Mouse (Mus musculus) heart, embryonic 12.5 days (tissue): ENCODE measurements at regions not wholly inside any gene's neighbourhood (a gene's known extent, or its start where the extent isn't known, plus 50 kb on each side); places are given as distances from the start of the nearest gene placed in this dataset.
"Not testable (repeated sequence)": the region's sequence is repeated elsewhere in the genome, so short reads cannot be mapped to it uniquely, and the experiment has no call there.

Experiments
- ATAC-seq: fragments of 200-750 bp; cut with Nextera tagmentation; 2 replicates; pipeline ENCODE4 v1.8.0; 2017; ENCODE audit warnings: moderate TSS enrichment, moderate library complexity; ENCODE audit not compliant: insufficient number of reproducible peaks, low FRiP score
- H3K27ac ChIP-seq: fragments of 300-500 bp; sonication (generic); 2 replicates; pipeline ENCODE4 v1.5.1; 2016; ENCODE audit warnings: mild to moderate bottlenecking, moderate library complexity; ENCODE audit not compliant: poor library complexity, severe bottlenecking
- H3K27me3 ChIP-seq: fragments of 300-500 bp; sonication (generic); replicated peaks from 2 replicates; pipeline ENCODE4 v1.6.1; 2016; ENCODE audit warnings: mild to moderate bottlenecking, moderate library complexity
- H3K36me3 ChIP-seq: fragments of 300-500 bp; sonication (generic); 2 replicates; pipeline ENCODE4 v1.6.1; 2016; ENCODE audit warnings: mild to moderate bottlenecking, moderate library complexity
- H3K4me1 ChIP-seq: fragments of 300-500 bp; sonication (generic); replicated peaks from 2 replicates; pipeline ENCODE4 v1.6.1; 2016; ENCODE audit warnings: mild to moderate bottlenecking
- H3K4me2 ChIP-seq: fragments of 300-500 bp; sonication (generic); 2 replicates; pipeline ENCODE4 v1.6.1; 2016; ENCODE audit warnings: mild to moderate bottlenecking, moderate library complexity
- H3K4me3 ChIP-seq: fragments of 300-500 bp; sonication (generic); 2 replicates; pipeline ENCODE4 v1.5.1; 2016; ENCODE audit warnings: mild to moderate bottlenecking
- H3K9ac ChIP-seq: fragments of 300-500 bp; sonication (generic); 2 replicates; pipeline ENCODE4 v1.6.1; 2016; ENCODE audit warnings: mild to moderate bottlenecking, moderate library complexity
- H3K9me3 ChIP-seq: fragments of 300-500 bp; sonication (generic); replicated peaks from 2 replicates; pipeline ENCODE4 v1.6.1; 2016; ENCODE audit warnings: mild to moderate bottlenecking, moderate library complexity
- WGBS: fragments of 180-500 bp; shearing (Covaris S2); methylation state at CpG from one replicate; pipeline ENCODE4 v1.1.7; 2016; 5-methylcytosine and 5-hydroxymethylcytosine counted together

DNA sequence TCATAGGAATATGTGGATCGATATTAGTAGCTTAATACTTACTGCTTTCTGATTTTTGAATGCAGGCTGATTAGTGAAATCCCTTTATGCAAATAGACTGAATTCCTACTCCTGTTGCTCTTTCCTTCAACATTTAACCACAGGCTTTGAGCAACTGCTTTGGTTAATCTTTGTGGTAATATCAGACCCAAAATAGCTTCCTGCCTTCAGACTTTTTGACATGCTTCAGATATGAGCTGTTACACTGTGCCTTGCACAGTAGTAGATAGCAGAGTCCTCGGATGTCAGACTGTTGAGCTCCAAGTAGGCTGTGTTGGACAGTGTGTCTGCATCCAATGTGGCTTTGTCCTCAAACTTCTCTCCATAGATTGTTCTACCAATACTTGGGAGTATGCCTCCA lies 1020.6 kb downstream of the Adam6a start:
- no peak overlapping the region for H3K4me3 ChIP-seq
- no peak for ATAC-seq
- 50% methylated on average over 2 of the region's 2 CpGs for WGBS
- H3K4me2 ChIP-seq: no peak overlapping the region
- no peaks in the 10 kb centered on the region for H3K4me1 ChIP-seq
- H3K36me3 ChIP-seq: no peaks in the 10 kb centered on the region
- H3K9me3 ChIP-seq: peaks cover 23% of the 10 kb centered on the region
- no peak overlapping the region for H3K9ac ChIP-seq
- no peaks in the 10 kb centered on the region for H3K27me3 ChIP-seq
- no peak overlapping the region for H3K27ac ChIP-seq

- Histone ChIP-seq H3K36me3 (no peaks in the 10 kb centered on the region), H3K9ac (no peak overlapping the region), H3K27ac (no peak overlapping the region), H3K27me3 (no peaks in the 10 kb centered on the region), H3K4me3 (no peak overlapping the region), H3K4me2 (no peak overlapping the region), H3K4me1 (no peaks in the 10 kb centered on the region), H3K9me3 (peaks cover 27% of the 10 kb centered on the region)
- no peak for ATAC-seq
- WGBS: 65% methylated on average over 1 of the region's 1 CpGs
Measured at GRCm38 (mm10) chr12:114583371-114583770, 1039.7 kb downstream of the Adam6a start.

DNA sequence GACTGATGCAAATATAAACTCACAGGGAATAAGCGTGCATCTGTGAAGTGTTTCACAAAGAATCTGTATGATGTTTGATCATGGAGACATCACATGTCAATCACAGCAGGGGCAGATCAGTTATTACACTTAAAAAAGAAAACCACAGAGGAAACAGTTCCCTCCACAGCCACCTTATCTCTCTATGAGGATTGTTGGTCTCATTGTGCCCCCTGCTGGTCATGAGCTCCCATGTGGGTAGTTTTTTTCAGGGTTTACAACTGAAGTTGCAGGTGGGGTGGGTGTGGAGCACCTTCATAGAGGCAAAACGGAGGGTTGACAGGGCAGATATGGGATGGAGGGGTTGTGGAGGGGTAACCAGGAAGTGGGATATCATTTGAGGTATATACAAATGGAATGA lies 1043.5 kb downstream of the Adam6a start:
- Histone ChIP-seq H3K4me3 (no peak overlapping the region), H3K9me3 (peaks cover 17% of the 10 kb centered on the region), H3K27me3 (no peaks in the 10 kb centered on the region), H3K4me1 (no peaks in the 10 kb centered on the region), H3K36me3 (no peaks in the 10 kb centered on the region), H3K9ac (no peak overlapping the region), H3K27ac (no peak overlapping the region), H3K4me2 (no peak overlapping the region)
- 50% methylated on average over 2 of the region's 2 CpGs for WGBS
- ATAC-seq: no peak

- H3K36me3 ChIP-seq: no peaks in the 10 kb centered on the region
- H3K4me2 ChIP-seq: no peak overlapping the region
- no peak overlapping the region for H3K9ac ChIP-seq
- WGBS: 63% methylated on average over 1 of the region's 1 CpGs
- H3K4me1 ChIP-seq: no peaks in the 10 kb centered on the region
- H3K27ac ChIP-seq: no peak overlapping the region
- peaks cover 14% of the 10 kb centered on the region for H3K9me3 ChIP-seq
- H3K4me3 ChIP-seq: no peak overlapping the region
- no peaks in the 10 kb centered on the region for H3K27me3 ChIP-seq
- ATAC-seq: no peak
Measured at GRCm38 (mm10) chr12:114597672-114598071, 1054.0 kb downstream of the Adam6a start.

- Histone ChIP-seq H3K27me3 (no peaks in the 10 kb centered on the region), H3K36me3 (no peaks in the 10 kb centered on the region), H3K4me3 (no peak overlapping the region), H3K27ac (no peak overlapping the region), H3K4me1 (no peaks in the 10 kb centered on the region), H3K4me2 (no peak overlapping the region), H3K9ac (no peak overlapping the region), H3K9me3 (peaks cover 14% of the 10 kb centered on the region)
- no peak for ATAC-seq
Measured at GRCm38 (mm10) chr12:114609171-114609570, 1065.5 kb downstream of the Adam6a start.

DNA sequence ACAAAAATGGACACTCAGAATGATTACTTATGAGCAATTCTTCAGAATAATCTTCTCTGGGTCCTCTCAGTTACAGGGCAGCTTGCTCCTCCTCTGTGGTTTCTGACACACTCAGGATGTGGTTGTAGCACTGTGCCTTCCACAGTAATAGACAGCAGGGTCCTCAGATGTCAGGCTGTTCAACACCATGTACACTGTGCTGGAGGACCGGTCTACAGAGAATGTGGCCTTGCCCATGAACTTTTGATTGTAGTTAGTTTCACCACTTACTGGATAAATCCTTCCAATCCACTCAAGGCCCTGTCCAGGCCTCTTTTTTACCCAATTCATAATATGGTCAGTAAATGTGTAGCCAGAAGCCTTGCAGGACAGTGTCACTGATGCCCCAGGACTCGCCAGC lies 1068.4 kb downstream of the Adam6a start:
- no peak overlapping the region for H3K4me3 ChIP-seq
- WGBS: 60% methylated on average over 2 of the region's 2 CpGs
- H3K4me2 ChIP-seq: no peak overlapping the region
- H3K27ac ChIP-seq: no peak overlapping the region
- H3K4me1 ChIP-seq: no peaks in the 10 kb centered on the region
- H3K27me3 ChIP-seq: no peaks in the 10 kb centered on the region
- H3K36me3 ChIP-seq: no peaks in the 10 kb centered on the region
- ATAC-seq: no peak
- H3K9ac ChIP-seq: no peak overlapping the region
- peaks cover 23% of the 10 kb centered on the region for H3K9me3 ChIP-seq

GRCm38 (mm10) chr12:114615179-114615578 lies 1071.5 kb downstream of the Adam6a start:
- Histone ChIP-seq H3K4me2 (no peak overlapping the region), H3K36me3 (no peaks in the 10 kb centered on the region), H3K9ac (no peak overlapping the region), H3K9me3 (peaks cover 37% of the 10 kb centered on the region), H3K4me3 (no peak overlapping the region), H3K27ac (no peak overlapping the region), H3K27me3 (no peaks in the 10 kb centered on the region), H3K4me1 (no peaks in the 10 kb centered on the region)
- ATAC-seq: no peak
- WGBS: 46% methylated on average over 3 of the region's 3 CpGs

DNA sequence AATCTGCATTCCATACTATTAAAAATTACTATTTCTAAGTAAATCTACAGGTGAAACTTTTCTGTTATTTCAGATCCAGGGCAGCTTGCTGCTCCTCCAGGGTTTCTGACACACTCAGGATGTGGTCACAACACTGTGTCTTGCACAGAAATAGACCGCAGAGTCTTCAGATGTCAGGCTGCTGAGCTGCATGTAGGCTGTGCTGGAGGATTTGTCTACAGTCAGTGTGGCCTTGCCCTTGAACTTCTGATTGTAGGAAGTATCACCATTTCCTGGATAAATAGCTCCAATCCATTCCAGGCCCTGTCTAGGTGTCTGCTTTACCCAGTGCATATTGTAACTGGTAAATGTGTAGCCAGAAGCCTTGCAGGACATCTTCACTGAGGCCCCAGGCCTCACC lies 1072.0 kb downstream of the Adam6a start:
- Histone ChIP-seq H3K4me3 (no peak overlapping the region), H3K9me3 (peaks cover 32% of the 10 kb centered on the region), H3K9ac (no peak overlapping the region), H3K4me1 (no peaks in the 10 kb centered on the region), H3K4me2 (no peak overlapping the region), H3K27ac (no peak overlapping the region), H3K36me3 (no peaks in the 10 kb centered on the region), H3K27me3 (no peaks in the 10 kb centered on the region)
- 70% methylated on average over 1 of the region's 1 CpGs for WGBS
- ATAC-seq: no peak

DNA sequence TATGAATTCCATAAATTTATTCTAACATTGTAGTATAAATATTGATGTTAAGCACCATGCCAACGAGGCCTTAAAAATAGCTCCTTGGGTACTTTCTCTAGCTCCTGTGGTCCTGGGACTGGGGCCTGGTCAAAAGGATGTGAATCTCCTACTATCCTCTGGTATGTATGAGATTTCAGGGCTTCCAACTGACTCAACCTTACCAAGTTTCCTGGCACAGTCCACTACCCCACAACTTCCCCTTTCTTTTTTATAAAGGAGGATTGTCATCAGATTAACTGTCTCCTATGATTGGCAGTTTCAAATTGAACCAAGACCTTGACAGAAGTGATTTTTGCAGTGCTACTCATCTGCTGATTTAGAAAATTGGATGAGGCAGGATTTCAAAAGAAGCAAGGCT lies 1097.4 kb downstream of the Adam6a start:
- no peak for ATAC-seq
- Histone ChIP-seq H3K36me3 (no peaks in the 10 kb centered on the region), H3K27me3 (no peaks in the 10 kb centered on the region), H3K27ac (no peak overlapping the region), H3K9ac (no peak overlapping the region), H3K4me2 (no peak overlapping the region), H3K9me3 (peaks cover 8% of the 10 kb centered on the region; the same call in 1 of the 2 replicates), H3K4me1 (no peaks in the 10 kb centered on the region), H3K4me3 (no peak overlapping the region)
- WGBS: 61% methylated on average over 1 of the region's 1 CpGs

- ATAC-seq: no peak
- 73% methylated on average over 3 of the region's 3 CpGs for WGBS
Measured at GRCm38 (mm10) chr12:114646372-114646771, 1102.7 kb downstream of the Adam6a start.

GRCm38 (mm10) chr12:114650432-114651101 lies 1106.9 kb downstream of the Adam6a start:
- 74% methylated on average over 1 of the region's 1 CpGs for WGBS
- H3K27ac ChIP-seq, H3K4me1 ChIP-seq, H3K4me3 ChIP-seq, H3K9ac ChIP-seq, H3K27me3 ChIP-seq, H3K36me3 ChIP-seq, H3K4me2 ChIP-seq, ATAC-seq: not testable (repeated sequence)
- peaks cover 10% of the 10 kb centered on the region; the same call in 1 of the 2 replicates for H3K9me3 ChIP-seq

More at GRCm38 (mm10) chr12:114646372-114646771, 1102.7 kb downstream of the Adam6a start:
- Histone ChIP-seq H3K27ac (no peak overlapping the region), H3K4me1 (no peaks in the 10 kb centered on the region), H3K4me2 (no peak overlapping the region), H3K27me3 (no peaks in the 10 kb centered on the region), H3K36me3 (no peaks in the 10 kb centered on the region), H3K9ac (no peak overlapping the region), H3K9me3 (peaks cover 10% of the 10 kb centered on the region; the same call in 1 of the 2 replicates), H3K4me3 (no peak overlapping the region)

- H3K9me3 ChIP-seq: peaks cover 13% of the 10 kb centered on the region; the same call in 1 of the 2 replicates
- not testable (repeated sequence) for ATAC-seq, H3K9ac ChIP-seq, H3K36me3 ChIP-seq, H3K27me3 ChIP-seq, H3K4me2 ChIP-seq, H3K4me3 ChIP-seq, H3K4me1 ChIP-seq, H3K27ac ChIP-seq
- WGBS: 65% methylated on average over 2 of the region's 2 CpGs
Measured at GRCm38 (mm10) chr12:114657134-114657533, 1113.4 kb downstream of the Adam6a start.
